Mouse (Mus musculus) liver, embryonic 13.5 days (tissue): ENCODE measurements around the gene Gm10803. TPM values are rescaled to one million over a fixed set of nuclear protein-coding genes. Genes with fewer than 3 reads are reported as not detected.

Experiments used
- ATAC-seq: fragments of 200-750 bp; cut with Nextera tagmentation; 2 replicates; pipeline ENCODE4 v1.8.0; 2017; ENCODE audit warnings: low read depth, mild to moderate bottlenecking, moderate number of reproducible peaks, moderate library complexity
- DNase-seq: peaks from one replicate; pipeline ENCODE4 v3.0.0; 2022
- H3K27ac ChIP-seq: fragments of 300-500 bp; sonication (generic); 2 replicates; pipeline ENCODE4 v1.5.1; 2015; ENCODE audit warnings: moderate library complexity, mild to moderate bottlenecking, inconsistent platforms
- H3K27me3 ChIP-seq: fragments of 300-500 bp; sonication (generic); 2 replicates; pipeline ENCODE4 v1.6.1; 2015; ENCODE audit warnings: mild to moderate bottlenecking, inconsistent platforms
- H3K36me3 ChIP-seq: fragments of 300-500 bp; sonication (generic); 2 replicates; pipeline ENCODE4 v1.6.1; 2015; ENCODE audit warnings: mild to moderate bottlenecking, inconsistent platforms
- H3K4me1 ChIP-seq: fragments of 300-500 bp; sonication (generic); replicated peaks from 2 replicates; pipeline ENCODE4 v1.6.1; 2015; ENCODE audit warnings: inconsistent platforms
- H3K4me2 ChIP-seq: fragments of 300-500 bp; sonication (generic); 2 replicates; pipeline ENCODE4 v1.6.1; 2015; ENCODE audit warnings: inconsistent platforms, mild to moderate bottlenecking, moderate library complexity
- H3K4me3 ChIP-seq: fragments of 300-500 bp; sonication (generic); replicated peaks from 2 replicates; pipeline ENCODE4 v1.5.1; 2015; ENCODE audit warnings: mild to moderate bottlenecking, inconsistent platforms
- H3K9ac ChIP-seq: fragments of 300-500 bp; sonication (generic); 2 replicates; pipeline ENCODE4 v1.6.1; 2015; ENCODE audit warnings: mild to moderate bottlenecking, inconsistent platforms
- H3K9me3 ChIP-seq: fragments of 300-500 bp; sonication (generic); replicated peaks from 2 replicates; pipeline ENCODE4 v1.6.1; 2016; ENCODE audit warnings: inconsistent platforms
- WGBS: fragments of 180-500 bp; shearing (Covaris S2); methylation state at CpG from one replicate; pipeline ENCODE4 v1.1.7; 2015; ENCODE audit not compliant: insufficient replicate concordance; 5-methylcytosine and 5-hydroxymethylcytosine counted together
- polyA plus RNA-seq: library from polyadenylated mRNA; unstranded; fragments of >200 nt; fragmentation: Nextera tagmentation; extraction: Ambion mirVana; gene quantifications from 2 replicates; pipeline ENCODE4 v1.2.1, GENCODE M21; 2015

Gm10803 gene
- polyA plus RNA-seq, 1 experiment from 2014 or later, result not detected

DNA sequence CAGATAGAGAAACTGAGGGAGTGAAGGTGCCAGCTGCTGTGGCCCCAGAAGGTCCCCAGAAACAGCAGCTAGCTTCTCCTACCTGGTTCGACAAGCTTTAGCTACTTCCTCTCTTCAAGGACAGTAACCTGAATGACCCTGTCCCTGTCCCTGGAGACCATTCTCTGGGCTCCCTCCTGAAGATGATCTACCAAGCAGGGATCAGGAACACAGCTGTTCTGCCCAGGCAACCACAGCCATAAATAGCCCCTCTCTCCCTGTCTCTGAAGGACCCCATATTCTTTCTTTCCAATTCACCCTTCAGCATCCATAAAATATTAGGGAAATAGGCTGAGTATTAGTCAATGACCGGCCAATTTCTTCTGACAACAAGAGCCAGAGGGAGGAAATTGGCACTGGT is 18.6 kb upstream of the Gm10803 start:
- Histone ChIP-seq H3K27me3 (no peaks in the 10 kb centered on the region), H3K4me1 (no peaks in the 10 kb centered on the region)
- 48% methylated on average over 2 of the region's 2 CpGs for WGBS

DNA sequence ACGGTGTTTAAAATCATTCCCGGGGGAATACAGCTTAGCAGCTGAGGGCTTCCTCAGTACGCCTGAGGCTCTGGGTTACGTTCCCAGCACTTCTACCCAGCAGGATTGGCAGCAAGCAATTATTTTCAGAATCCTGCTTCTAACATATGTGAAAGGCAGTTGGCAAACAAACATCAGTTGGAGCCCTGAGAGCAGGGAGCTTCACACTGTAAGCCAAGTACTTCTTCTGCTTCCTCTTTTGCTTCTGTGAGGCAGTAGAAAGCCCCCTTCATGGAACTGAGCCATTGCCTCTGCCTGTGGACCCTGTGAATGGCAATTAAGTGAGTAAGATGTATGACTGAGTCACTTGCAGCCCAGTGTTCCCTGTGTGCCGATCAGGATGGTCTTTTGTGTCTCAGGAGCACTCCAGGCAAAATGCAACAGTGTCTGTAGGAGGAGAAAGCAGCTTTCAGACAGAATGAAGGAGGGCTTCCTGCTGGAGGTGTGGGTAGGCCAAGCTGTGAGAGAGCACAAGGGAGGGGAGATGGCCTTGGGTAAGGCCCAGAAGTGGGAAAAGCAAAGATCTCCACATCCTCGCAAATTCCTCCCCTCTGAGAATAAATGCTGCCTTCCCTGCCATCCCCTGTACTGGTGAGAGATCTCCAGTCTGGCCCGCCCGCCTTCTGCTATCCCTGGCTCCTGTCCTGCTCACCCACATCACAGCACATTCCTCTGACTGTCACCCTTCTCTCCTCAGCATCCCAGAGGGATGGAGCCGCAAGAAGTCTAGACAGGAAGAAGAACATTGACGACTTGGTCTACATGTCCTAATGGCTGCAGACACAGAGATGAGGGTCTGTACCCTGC is 7.5 kb upstream of the Gm10803 start:
- H3K27me3 ChIP-seq, result no peaks in the 10 kb centered on the region
- no peaks in the 10 kb centered on the region for H3K4me1 ChIP-seq
- ATAC-seq, result no peak
- H3K36me3 ChIP-seq, result no peaks in the 10 kb centered on the region
- H3K9me3 ChIP-seq, result no peaks in the 10 kb centered on the region
- H3K27ac ChIP-seq, result no peak overlapping the region
- DNase-seq, result no peak
- no peak overlapping the region for H3K4me2 ChIP-seq
- WGBS, result 54% methylated on average over 10 of the region's 10 CpGs
- no peak overlapping the region for H3K9ac ChIP-seq
- no peak overlapping the region for H3K4me3 ChIP-seq

More for the DNA sequence above, 18.6 kb upstream of the Gm10803 start:
- no peak overlapping the region for H3K9ac ChIP-seq
- H3K9me3 ChIP-seq, result no peaks in the 10 kb centered on the region
- no peak overlapping the region for H3K4me2 ChIP-seq
- no peak overlapping the region for H3K27ac ChIP-seq
- ATAC-seq, result no peak
- no peaks in the 10 kb centered on the region for H3K36me3 ChIP-seq
- no peak overlapping the region for H3K4me3 ChIP-seq
- DNase-seq, result no peak

GRCm38 (mm10) chr2:93553905-93554304 is 6.5 kb upstream of the Gm10803 start:
- Histone ChIP-seq H3K4me1 (no peaks in the 10 kb centered on the region), H3K9ac (no peak overlapping the region), H3K36me3 (no peaks in the 10 kb centered on the region), H3K4me2 (no peak overlapping the region), H3K4me3 (no peak overlapping the region), H3K27me3 (no peaks in the 10 kb centered on the region), H3K9me3 (no peaks in the 10 kb centered on the region), H3K27ac (no peak overlapping the region)
- DNase-seq (no peak), ATAC-seq (no peak)
- WGBS, result 31% methylated on average over 5 of the region's 5 CpGs

DNA sequence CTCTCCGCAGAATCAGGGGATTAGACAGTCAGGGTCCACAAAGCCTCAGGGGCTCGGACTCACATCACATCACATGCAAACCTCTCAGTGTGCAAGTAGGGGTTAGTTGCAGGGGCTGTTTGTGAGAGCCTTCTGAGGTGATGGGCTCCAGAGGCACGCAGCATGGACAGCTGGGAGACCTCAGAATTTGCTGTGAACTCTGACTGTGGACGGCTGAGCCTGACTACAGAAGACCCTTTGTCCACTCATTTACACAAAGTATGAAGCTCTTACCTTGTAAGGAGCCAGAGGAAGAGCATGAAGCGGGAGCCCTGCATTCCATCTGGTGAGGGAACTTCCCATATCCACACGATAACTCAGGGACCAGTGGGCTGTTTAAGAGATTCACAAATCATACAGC is 5.3 kb downstream of the Gm10803 start:
- H3K4me2 ChIP-seq, result no peak overlapping the region
- 47% methylated on average over 6 of the region's 6 CpGs for WGBS
- H3K27me3 ChIP-seq, result no peaks in the 10 kb centered on the region
- DNase-seq (no peak), ATAC-seq (no peak)
- no peaks in the 10 kb centered on the region for H3K9me3 ChIP-seq
- no peak overlapping the region for H3K27ac ChIP-seq
- no peak overlapping the region for H3K9ac ChIP-seq
- no peak overlapping the region for H3K4me3 ChIP-seq
- no peaks in the 10 kb centered on the region for H3K4me1 ChIP-seq
- H3K36me3 ChIP-seq, result no peaks in the 10 kb centered on the region

DNA sequence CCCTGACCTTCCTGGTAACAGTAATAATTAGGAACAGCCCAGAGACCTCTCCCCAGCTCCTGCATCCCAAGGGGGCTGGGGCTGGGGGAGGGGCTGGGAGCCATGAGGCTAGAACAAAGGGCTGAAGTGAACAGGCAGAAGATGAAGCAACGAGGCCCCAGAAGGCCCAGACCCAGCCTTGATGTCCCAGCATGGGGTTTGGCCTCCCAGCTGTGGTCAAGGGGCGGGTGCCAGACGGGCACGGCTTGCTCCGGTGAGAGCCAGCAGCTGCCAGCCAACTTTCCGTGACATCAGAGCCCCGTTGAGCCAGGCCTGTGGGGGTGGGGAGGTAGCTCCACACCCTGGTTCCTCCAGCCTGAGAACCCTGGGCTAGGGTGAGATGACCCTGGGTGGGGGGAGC is 7.3 kb downstream of the Gm10803 start:
- H3K27me3 ChIP-seq, result no peaks in the 10 kb centered on the region
- H3K9ac ChIP-seq, result no peak overlapping the region
- no peak overlapping the region for H3K27ac ChIP-seq
- H3K9me3 ChIP-seq, result no peaks in the 10 kb centered on the region
- H3K4me3 ChIP-seq, result no peak overlapping the region
- WGBS, result 53% methylated on average over 7 of the region's 7 CpGs
- DNase-seq (no peak), ATAC-seq (no peak)
- H3K36me3 ChIP-seq, result no peaks in the 10 kb centered on the region
- H3K4me1 ChIP-seq, result no peaks in the 10 kb centered on the region
- no peak overlapping the region for H3K4me2 ChIP-seq

DNA sequence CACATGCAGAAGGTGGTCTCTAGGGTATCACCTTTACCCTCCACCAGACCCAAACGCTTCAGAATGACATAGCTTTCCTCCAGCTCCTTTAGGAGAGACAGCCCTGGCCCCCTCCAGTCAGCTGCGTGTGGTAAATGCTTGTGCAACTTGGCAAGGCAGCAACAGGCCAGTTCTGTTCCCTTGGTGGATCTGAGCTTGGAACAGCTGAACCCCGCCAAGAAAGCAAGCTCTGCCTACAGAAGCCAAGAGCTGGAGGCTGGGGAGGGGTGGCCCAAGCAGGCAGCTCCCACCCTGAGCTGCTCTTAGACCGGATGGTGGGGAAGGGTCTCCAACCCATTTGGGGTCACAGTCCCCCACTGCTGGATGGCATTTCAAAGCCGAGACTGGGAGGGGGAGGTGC is 12.2 kb downstream of the Gm10803 start:
- 46% methylated on average over 5 of the region's 5 CpGs for WGBS
- H3K4me2 ChIP-seq, result no peak overlapping the region
- no peak for DNase-seq

DNA sequence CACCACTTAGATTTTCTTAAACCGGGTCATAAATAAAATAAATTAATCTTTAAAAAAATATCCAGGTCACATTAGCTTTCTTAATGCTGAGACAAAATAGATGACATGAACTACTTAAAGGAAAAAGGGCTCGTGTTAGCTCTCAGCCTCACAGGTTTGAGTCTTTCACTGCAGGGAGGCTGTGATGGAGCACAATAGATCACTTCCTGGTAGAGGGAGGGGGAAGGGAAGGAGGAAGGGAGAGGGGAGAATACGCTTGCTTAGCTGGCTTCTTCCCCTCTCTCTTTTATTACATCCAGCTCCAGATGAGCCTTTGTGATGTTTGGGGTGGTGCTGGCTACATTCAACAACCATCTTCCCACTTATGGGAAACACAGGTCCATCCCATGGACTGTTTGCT is 20.9 kb downstream of the Gm10803 start:
- Histone ChIP-seq H3K4me3 (no peak overlapping the region), H3K9me3 (no peaks in the 10 kb centered on the region), H3K27me3 (no peaks in the 10 kb centered on the region), H3K4me2 (no peak overlapping the region), H3K4me1 (no peaks in the 10 kb centered on the region), H3K27ac (no peak overlapping the region), H3K9ac (no peak overlapping the region), H3K36me3 (no peaks in the 10 kb centered on the region)
- 38% methylated on average over 3 of the region's 3 CpGs for WGBS
- DNase-seq (no peak), ATAC-seq (no peak)

More for the DNA sequence above, 12.2 kb downstream of the Gm10803 start:
- Histone ChIP-seq H3K27ac (no peak overlapping the region), H3K27me3 (no peaks in the 10 kb centered on the region), H3K4me3 (no peak overlapping the region), H3K36me3 (no peaks in the 10 kb centered on the region), H3K9me3 (no peaks in the 10 kb centered on the region), H3K4me1 (no peaks in the 10 kb centered on the region), H3K9ac (no peak overlapping the region)
- ATAC-seq, result no peak

- Histone ChIP-seq H3K27ac (no peak overlapping the region), H3K27me3 (no peaks in the 10 kb centered on the region), H3K4me1 (no peaks in the 10 kb centered on the region), H3K4me2 (no peak overlapping the region), H3K36me3 (no peaks in the 10 kb centered on the region), H3K4me3 (no peak overlapping the region), H3K9ac (no peak overlapping the region), H3K9me3 (no peaks in the 10 kb centered on the region)
- DNase-seq, result no peak
- no peak for ATAC-seq
- WGBS, result 54% methylated on average over 1 of the region's 1 CpGs
Measured at GRCm38 (mm10) chr2:93585821-93586220, 25.5 kb downstream of the Gm10803 start.

GRCm38 (mm10) chr2:93587446-93587845 is 27.1 kb downstream of the Gm10803 start:
- no peaks in the 10 kb centered on the region for H3K36me3 ChIP-seq
- no peak overlapping the region for H3K4me3 ChIP-seq
- H3K9me3 ChIP-seq, result no peaks in the 10 kb centered on the region
- H3K27me3 ChIP-seq, result no peaks in the 10 kb centered on the region
- no peak for DNase-seq
- H3K4me1 ChIP-seq, result no peaks in the 10 kb centered on the region
- WGBS, result 52% methylated on average over 6 of the region's 6 CpGs
- no peak for ATAC-seq
- H3K4me2 ChIP-seq, result no peak overlapping the region
- H3K9ac ChIP-seq, result no peak overlapping the region
- no peak overlapping the region for H3K27ac ChIP-seq

DNA sequence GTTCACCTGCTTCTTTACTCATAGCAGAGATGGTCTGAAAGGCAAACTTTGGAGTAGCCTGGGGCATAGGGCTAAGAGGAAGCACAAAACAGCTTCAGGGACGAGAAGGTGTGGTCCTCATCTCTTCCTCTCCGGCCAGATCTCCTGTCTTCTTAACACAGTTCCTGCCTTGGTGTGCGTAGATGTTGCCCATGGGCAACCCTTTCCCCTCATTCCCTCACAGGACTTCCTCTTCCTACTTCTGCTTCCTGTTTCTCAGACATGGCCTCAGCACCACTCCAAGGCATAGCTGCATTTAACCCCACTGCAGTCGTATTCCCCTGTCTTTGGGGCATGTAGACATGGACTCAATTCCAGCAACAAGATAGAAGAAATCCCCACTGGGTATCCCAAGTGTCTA is 29.5 kb downstream of the Gm10803 start:
- ATAC-seq (no peak), DNase-seq (no peak)
- Histone ChIP-seq H3K27ac (no peak overlapping the region), H3K4me2 (no peak overlapping the region), H3K4me1 (no peaks in the 10 kb centered on the region), H3K27me3 (no peaks in the 10 kb centered on the region), H3K9me3 (no peaks in the 10 kb centered on the region), H3K4me3 (no peak overlapping the region), H3K9ac (no peak overlapping the region), H3K36me3 (no peaks in the 10 kb centered on the region)
- 15% methylated on average over 4 of the region's 4 CpGs for WGBS

GRCm38 (mm10) chr2:93591706-93592105 is 31.3 kb downstream of the Gm10803 start:
- H3K9ac ChIP-seq, result no peak overlapping the region
- H3K36me3 ChIP-seq, result no peaks in the 10 kb centered on the region
- no peak for ATAC-seq
- no peak overlapping the region for H3K4me2 ChIP-seq
- H3K4me3 ChIP-seq, result no peak overlapping the region
- DNase-seq, result no peak
- WGBS, result 18% methylated on average over 2 of the region's 2 CpGs
- no peaks in the 10 kb centered on the region for H3K9me3 ChIP-seq
- H3K27me3 ChIP-seq, result no peaks in the 10 kb centered on the region
- no peaks in the 10 kb centered on the region for H3K4me1 ChIP-seq
- H3K27ac ChIP-seq, result no peak overlapping the region

DNA sequence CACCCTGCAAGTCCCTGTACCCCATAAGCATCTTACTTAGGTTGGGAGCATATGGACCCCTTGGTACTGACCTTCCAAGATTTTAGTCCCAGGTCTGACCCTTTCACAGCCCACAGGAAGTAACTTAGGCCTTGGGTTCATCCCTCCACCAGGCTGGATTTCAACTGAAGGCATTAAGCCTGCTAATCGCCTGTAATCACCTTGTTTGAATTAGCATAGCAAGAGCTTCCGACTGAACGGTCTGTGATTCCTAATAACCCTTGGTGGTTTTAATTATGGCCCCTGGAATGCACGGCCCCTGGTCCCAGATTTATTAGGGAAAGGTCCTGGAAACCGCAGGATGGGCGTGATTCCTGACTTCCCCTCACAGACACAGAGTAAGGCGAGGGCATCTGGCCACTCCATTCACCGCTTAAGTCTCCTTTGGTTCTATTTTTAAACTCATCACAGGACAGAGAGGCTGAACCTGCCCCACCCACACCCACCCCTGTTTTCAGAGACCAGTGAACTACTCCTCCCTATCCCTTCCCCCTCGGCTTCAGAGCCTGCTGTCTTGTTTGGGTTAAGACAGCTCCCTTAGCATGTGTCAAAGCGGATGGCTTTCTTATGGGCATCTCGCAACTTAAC is 31.9 kb downstream of the Gm10803 start:
- H3K36me3 ChIP-seq, result no peaks in the 10 kb centered on the region
- H3K9ac ChIP-seq, result no peak overlapping the region
- DNase-seq (no peak), ATAC-seq (no peak)
- H3K27me3 ChIP-seq, result no peaks in the 10 kb centered on the region
- no peak overlapping the region for H3K4me3 ChIP-seq
- H3K4me1 ChIP-seq, result no peaks in the 10 kb centered on the region
- no peaks in the 10 kb centered on the region for H3K9me3 ChIP-seq
- H3K27ac ChIP-seq, result no peak overlapping the region
- WGBS, result 44% methylated on average over 11 of the region's 11 CpGs
- no peak overlapping the region for H3K4me2 ChIP-seq
